Mouse (Mus musculus) frontal cortex, postnatal 36 days (tissue): ENCODE results near the gene Narfl.

Experiments used
- DNase-seq, 2 experiments: peaks; one replicate each; pipeline ENCODE4 v3.0.0; 2022; ENCODE audit warnings: low spot score in 2 of 2

The Narfl gene

DNA sequence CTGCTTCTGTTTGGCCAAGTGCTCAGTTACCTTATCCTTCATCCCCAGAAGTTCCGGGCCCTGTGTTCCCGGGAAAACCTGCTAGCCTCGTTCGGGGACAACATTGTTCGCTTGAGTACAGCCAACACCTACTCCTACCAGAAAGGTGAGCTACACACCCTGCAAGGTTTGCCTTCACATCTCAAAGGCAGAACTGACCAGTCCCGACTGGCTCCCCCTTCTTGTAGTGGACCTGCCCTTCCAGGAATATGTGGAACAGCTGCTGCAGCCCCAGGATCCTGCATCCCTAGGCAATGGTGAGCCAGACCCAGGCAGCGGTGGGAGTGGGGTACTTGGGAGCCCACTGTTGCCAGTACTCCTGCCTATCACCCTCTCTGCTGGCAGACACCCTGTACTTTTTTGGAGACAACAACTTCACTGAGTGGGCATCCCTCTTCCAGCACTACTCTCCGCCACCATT is 56.0 kb downstream of the Narfl start:
- no peak for DNase-seq

DNA sequence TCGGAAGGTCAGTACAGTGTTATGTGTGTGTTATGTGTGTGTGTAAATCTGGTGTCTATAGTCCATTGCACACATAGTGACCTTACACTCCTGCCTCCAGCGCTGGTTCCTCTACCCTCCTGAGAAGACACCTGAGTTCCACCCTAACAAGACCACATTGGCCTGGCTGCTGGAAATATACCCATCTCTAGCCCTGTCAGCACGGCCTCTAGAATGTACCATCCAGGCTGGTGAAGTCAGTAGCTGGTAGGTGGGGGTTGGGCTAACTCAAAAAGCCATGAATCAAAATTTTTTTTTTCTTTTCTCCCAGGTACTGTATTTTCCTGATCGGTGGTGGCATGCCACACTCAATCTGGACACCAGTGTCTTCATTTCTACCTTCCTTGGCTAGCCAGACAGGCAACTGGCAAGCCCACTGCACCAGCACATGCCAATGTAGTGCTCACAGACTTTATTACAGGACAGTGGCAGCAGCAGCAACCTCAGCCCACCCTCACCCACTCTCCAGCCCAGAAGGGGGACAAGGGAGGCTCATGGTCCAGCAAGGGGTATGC is 56.7 kb downstream of the Narfl start:
- no peak for DNase-seq

- no peak for DNase-seq
Observed at GRCm38 (mm10) chr17:25830806-25831431, 57.3 kb downstream of the Narfl start.

- DNase-seq = no peak
Observed at GRCm38 (mm10) chr17:25831451-25832281, 58.1 kb downstream of the Narfl start.

GRCm38 (mm10) chr17:25832436-25833290 is 59.1 kb downstream of the Narfl start:
- DNase-seq = peak; percentile 98
